Comparison of ENCODE assay signal across 1 mouse cellular context in genomic region chr8:107404057-107404456, GRCm38 (mm10).
TF ChIP-seq lines count a peak whose summit lies in the region.

No protein-coding gene starts in this region.

TF ChIP-seq in CH12.LX, 34 proteins besides CTCF, POLR2A, EP300 and RAD21 (continued from another document):
- TF ChIP-seq E2F4 (IDR thresholded peaks at IDR 0.05; ENCODE audit: insufficient replicate concordance, low read depth, low read length) (no peak), USF1 (IDR thresholded peaks at IDR 0.05; ENCODE audit: low read depth, low read length) (no peak)
TF ChIP-seq in CH12.LX: peak in this region for 0.
